Mouse (Mus musculus) liver, postnatal 0 days (tissue): Measurements from ENCODE around the gene Hnrnpul2.

Experiments used
- CTCF ChIP-seq: sonication (generic); IDR thresholded peaks from 2 replicates; pipeline ENCODE4 v1.5.1; 2016; ENCODE audit warnings: antibody characterized with exemption, low read depth
- EP300 ChIP-seq: IDR thresholded peaks from 2 replicates; pipeline ENCODE4 v1.6.1; 2016; ENCODE audit warnings: antibody characterized with exemption, low read depth, mild to moderate bottlenecking

GRCm38 (mm10) chr19:8857689-8858088 is 37.9 kb downstream of the Hnrnpul2 start:
- TF ChIP-seq CTCF (peak; percentile 83), EP300 (no peak)
